Mouse (Mus musculus) kidney, embryonic 15.5 days (tissue): Measurements from ENCODE around the gene Letmd1. TPM values are rescaled to one million over a fixed set of nuclear protein-coding genes. Genes with fewer than 3 reads are reported as not detected.
"Not testable (repeated sequence)": the region's sequence is repeated elsewhere in the genome, so short reads cannot be mapped to it uniquely, and the experiment has no call there.

ENCODE experiments used
- ATAC-seq: fragments of 200-750 bp; cut with Nextera tagmentation; replicated peaks from 2 replicates; pipeline ENCODE4 v1.8.0; 2017; ENCODE audit warnings: moderate TSS enrichment; ENCODE audit not compliant: low FRiP score
- H3K27ac ChIP-seq: fragments of 300-500 bp; sonication (generic); 2 replicates; pipeline ENCODE4 v1.5.1; 2015; ENCODE audit warnings: mild to moderate bottlenecking, inconsistent platforms
- H3K27me3 ChIP-seq: fragments of 300-500 bp; sonication (generic); 2 replicates; pipeline ENCODE4 v1.6.1; 2015; ENCODE audit warnings: inconsistent platforms
- H3K36me3 ChIP-seq: fragments of 300-500 bp; sonication (generic); 2 replicates; pipeline ENCODE4 v1.6.1; 2015; ENCODE audit warnings: inconsistent platforms
- H3K4me1 ChIP-seq: fragments of 300-500 bp; sonication (generic); 2 replicates; pipeline ENCODE4 v1.6.1; 2015; ENCODE audit warnings: inconsistent platforms
- H3K4me2 ChIP-seq: fragments of 300-500 bp; sonication (generic); 2 replicates; pipeline ENCODE4 v1.6.1; 2015; ENCODE audit warnings: moderate library complexity, mild to moderate bottlenecking, inconsistent platforms
- H3K4me3 ChIP-seq: fragments of 300-500 bp; sonication (generic); replicated peaks from 2 replicates; pipeline ENCODE4 v1.5.1; 2015; ENCODE audit warnings: mild to moderate bottlenecking, inconsistent platforms
- H3K9ac ChIP-seq: fragments of 300-500 bp; sonication (generic); 2 replicates; pipeline ENCODE4 v1.6.1; 2015; ENCODE audit warnings: mild to moderate bottlenecking, inconsistent platforms
- H3K9me3 ChIP-seq: fragments of 300-500 bp; sonication (generic); replicated peaks from 2 replicates; pipeline ENCODE4 v1.6.1; 2016; ENCODE audit warnings: inconsistent platforms
- WGBS: fragments of 180-500 bp; shearing (Covaris S2); methylation state at CpG from one replicate; pipeline ENCODE4 v1.1.7; 2015; ENCODE audit warnings: mixed read lengths; 5-methylcytosine and 5-hydroxymethylcytosine counted together
- polyA plus RNA-seq: library from polyadenylated mRNA; unstranded; fragments of >200 nt; fragmentation: Nextera tagmentation; extraction: Ambion mirVana; gene quantifications from 2 replicates; pipeline ENCODE4 v1.2.1, GENCODE M21; 2015

Gene Letmd1
- polyA plus RNA-seq, 1 experiment from 2014 or later, result 27.5 TPM

DNA sequence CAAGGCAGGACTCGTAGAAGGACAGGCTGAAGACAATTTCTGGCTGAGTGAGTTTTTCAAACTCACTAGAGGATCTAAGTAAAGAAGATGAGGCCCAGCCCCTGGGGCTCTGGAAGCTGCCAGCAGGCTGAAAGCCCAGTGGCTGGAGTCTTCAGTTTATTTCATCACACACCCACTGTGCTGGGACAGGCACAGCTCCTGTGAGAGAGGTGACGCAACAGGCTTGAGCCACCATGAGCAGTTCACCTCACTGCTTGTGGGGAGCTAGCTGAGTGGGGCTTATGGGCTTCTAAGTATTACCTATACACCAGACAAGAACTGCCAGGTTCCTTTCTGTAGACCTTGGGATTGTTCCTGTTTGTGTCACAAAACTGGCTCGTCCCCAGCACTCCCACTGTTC, 16.8 kb downstream of the Letmd1 start:
- Histone ChIP-seq H3K4me1 (peaks cover 44% of the 10 kb centered on the region), H3K4me3 (no peak overlapping the region), H3K36me3 (peaks cover 83% of the 10 kb centered on the region), H3K27ac (no peak overlapping the region), H3K9me3 (no peaks in the 10 kb centered on the region), H3K27me3 (no peaks in the 10 kb centered on the region), H3K4me2 (no peak overlapping the region), H3K9ac (no peak overlapping the region)
- WGBS, result 85% methylated on average over 3 of the region's 3 CpGs
- no peak for ATAC-seq

GRCm38 (mm10) chr15:100486450-100486849, 17.6 kb downstream of the Letmd1 start:
- Histone ChIP-seq H3K36me3 (peaks cover 75% of the 10 kb centered on the region), H3K9me3 (no peaks in the 10 kb centered on the region), H3K27ac (peak overlapping the region; percentile 52; the same call in 1 of the 2 replicates), H3K4me2 (no peak overlapping the region), H3K9ac (no peak overlapping the region), H3K4me3 (no peak overlapping the region), H3K4me1 (peaks cover 51% of the 10 kb centered on the region), H3K27me3 (no peaks in the 10 kb centered on the region)
- 26% methylated on average over 7 of the region's 7 CpGs for WGBS
- 0 out of 2 replicates have a peak, but pooled peaks have one; percentile 22 for ATAC-seq

- Histone ChIP-seq H3K4me3 (no peak overlapping the region), H3K9ac (no peak overlapping the region), H3K27me3 (no peaks in the 10 kb centered on the region), H3K4me1 (peaks cover 57% of the 10 kb centered on the region), H3K9me3 (no peaks in the 10 kb centered on the region), H3K27ac (peak overlapping the region; percentile 52; the same call in 1 of the 2 replicates), H3K36me3 (peaks cover 69% of the 10 kb centered on the region), H3K4me2 (no peak overlapping the region)
- WGBS, result 60% methylated on average over 2 of the region's 2 CpGs
- ATAC-seq, result no peak
Measured at GRCm38 (mm10) chr15:100487050-100487449, 18.2 kb downstream of the Letmd1 start.

DNA sequence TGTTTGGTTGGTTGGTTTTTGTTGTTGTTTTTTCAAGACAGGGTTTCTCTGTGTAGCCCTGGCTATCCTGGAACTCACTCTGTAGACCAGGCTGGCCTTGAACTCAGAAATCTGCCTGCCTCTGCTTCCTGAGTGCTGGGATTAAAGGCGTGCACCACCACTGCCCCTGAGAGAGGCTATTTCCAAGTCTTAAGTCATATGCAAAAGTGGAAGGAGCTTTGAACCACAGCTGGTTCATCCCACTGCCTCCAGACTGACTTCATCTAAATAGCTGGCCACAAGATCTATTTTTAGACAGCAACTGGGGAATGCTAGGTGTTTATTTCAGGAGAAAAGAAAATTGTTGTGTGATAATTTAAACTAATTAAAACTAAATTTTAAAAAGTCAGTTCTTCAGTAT, 19.5 kb downstream of the Letmd1 start:
- H3K4me3 ChIP-seq, H3K4me2 ChIP-seq, H3K9me3 ChIP-seq, H3K9ac ChIP-seq, ATAC-seq, H3K27me3 ChIP-seq: not testable (repeated sequence)
- peak overlapping the region; percentile 76; the same call in 1 of the 2 replicates for H3K27ac ChIP-seq
- H3K36me3 ChIP-seq, result peaks cover 57% of the 10 kb centered on the region
- WGBS, result 95% methylated on average over 1 of the region's 1 CpGs
- H3K4me1 ChIP-seq, result peaks cover 64% of the 10 kb centered on the region

DNA sequence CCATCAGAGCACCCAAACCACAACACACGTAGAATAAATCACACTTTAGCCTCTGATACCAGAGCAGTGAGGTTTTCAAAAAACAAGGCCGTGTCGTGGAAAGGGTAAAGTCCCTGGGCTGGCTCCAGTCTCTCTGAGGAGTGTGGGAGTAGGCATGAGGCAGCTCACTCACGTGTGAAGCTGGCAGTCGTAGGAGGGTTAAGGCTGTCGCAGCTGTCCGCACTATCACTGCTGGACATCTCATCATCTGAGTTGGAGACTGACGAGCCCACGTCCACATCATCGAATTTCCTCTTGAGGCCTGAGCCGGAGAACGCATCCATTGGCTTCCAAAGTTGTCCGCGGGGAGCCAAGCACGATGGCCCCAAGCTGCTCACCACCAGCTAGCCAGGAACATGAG, 20.4 kb downstream of the Letmd1 start:
- peaks cover 74% of the 10 kb centered on the region for H3K4me1 ChIP-seq
- H3K4me2 ChIP-seq, result peak overlapping the region; percentile 24
- H3K36me3 ChIP-seq, result peaks cover 48% of the 10 kb centered on the region
- peak overlapping the region; percentile 76 for H3K27ac ChIP-seq
- ATAC-seq, result peak; percentile 69
- no peaks in the 10 kb centered on the region for H3K27me3 ChIP-seq
- no peak overlapping the region for H3K4me3 ChIP-seq
- WGBS, result 44% methylated on average over 15 of the region's 15 CpGs
- no peaks in the 10 kb centered on the region for H3K9me3 ChIP-seq
- no peak overlapping the region for H3K9ac ChIP-seq

DNA sequence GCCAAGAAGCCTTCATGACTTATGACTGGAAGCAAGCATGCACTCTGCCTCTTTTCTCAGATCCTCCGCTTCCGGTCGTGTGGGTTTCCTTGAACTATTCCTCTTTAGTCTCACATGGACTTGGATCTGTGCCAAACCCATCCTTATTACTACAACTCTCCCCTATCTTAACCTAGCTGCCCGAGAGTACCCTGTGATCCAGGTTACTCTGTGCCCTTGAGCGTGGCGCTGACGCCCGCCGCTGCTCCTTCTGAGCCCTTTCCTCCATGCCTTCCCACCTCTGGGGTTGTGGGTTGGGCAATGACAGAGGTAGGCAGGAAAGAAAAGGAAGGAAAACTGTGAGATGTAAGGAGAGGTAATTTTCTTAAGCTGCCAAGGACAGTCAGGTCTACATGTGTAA, 23.1 kb downstream of the Letmd1 start:
- peaks cover 21% of the 10 kb centered on the region for H3K36me3 ChIP-seq
- no peak overlapping the region for H3K27ac ChIP-seq
- no peak overlapping the region for H3K9ac ChIP-seq
- no peaks in the 10 kb centered on the region for H3K27me3 ChIP-seq
- H3K4me3 ChIP-seq, result no peak overlapping the region
- H3K4me2 ChIP-seq, result no peak overlapping the region
- WGBS, result 67% methylated on average over 9 of the region's 9 CpGs
- peaks cover 72% of the 10 kb centered on the region for H3K4me1 ChIP-seq
- no peak for ATAC-seq
- H3K9me3 ChIP-seq, result no peaks in the 10 kb centered on the region

DNA sequence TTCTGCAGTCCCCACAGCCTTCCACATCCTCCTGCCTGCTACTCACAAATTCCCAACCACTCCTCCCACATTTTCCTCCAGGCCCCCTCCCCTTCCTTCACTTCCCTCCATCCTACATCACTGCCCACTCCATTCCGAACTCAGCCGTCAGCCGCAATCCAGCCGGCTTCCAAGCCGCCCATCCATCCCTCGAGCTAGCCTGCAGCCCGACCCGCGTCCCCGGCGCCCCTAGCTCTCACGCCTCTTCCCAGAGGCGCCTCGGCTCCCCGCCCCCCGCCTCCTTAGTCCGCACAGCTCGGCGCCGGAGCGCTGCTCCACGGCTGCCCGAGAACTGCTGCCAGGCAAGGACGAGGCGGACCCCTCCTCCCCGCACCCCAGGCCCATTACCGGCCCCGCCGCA, 25.8 kb downstream of the Letmd1 start:
- Histone ChIP-seq H3K4me2 (peak overlapping the region; percentile 90), H3K36me3 (peaks cover 2% of the 10 kb centered on the region; the same call in 1 of the 2 replicates), H3K4me3 (peak overlapping the region; percentile 63), H3K27ac (peak overlapping the region; percentile 94), H3K4me1 (peaks cover 50% of the 10 kb centered on the region), H3K27me3 (no peaks in the 10 kb centered on the region), H3K9me3 (no peaks in the 10 kb centered on the region), H3K9ac (peak overlapping the region; percentile 79)
- peak; percentile 82 for ATAC-seq
- WGBS, result under 1% methylated on average over 27 of the region's 29 CpGs

DNA sequence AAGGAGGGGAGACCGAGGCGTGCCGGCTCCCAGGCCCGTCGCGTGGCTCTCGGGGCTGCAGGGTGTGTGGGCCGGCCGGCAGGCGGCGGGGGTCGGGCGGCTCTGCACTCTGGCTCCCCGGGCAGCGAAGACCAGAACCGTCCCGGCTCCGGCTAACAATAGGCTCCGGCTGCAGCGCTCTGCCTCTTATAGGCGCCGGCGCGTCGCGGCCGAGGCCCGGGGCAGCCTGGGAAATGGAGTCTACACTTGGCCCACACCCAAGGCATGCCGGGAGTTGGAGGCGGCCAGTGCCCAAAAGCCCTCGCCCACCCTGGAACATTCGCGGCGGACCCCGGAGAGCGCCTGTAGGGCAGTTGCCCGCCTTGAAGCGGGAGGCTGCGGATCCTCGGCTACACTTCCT, 26.3 kb downstream of the Letmd1 start, which contains the start of gene Csrnp2:
TSS of gene Csrnp2 (minus strand) at position 387 of the 400 bp plus-strand sequence.
- Histone ChIP-seq H3K9ac (peak within 1 kb of the TSS; percentile 79), H3K4me1 (peaks cover 47% of the 10 kb centered on the region), H3K4me2 (peak within 1 kb of the TSS; percentile 90), H3K4me3 (peak within 1 kb of the TSS; percentile 63), H3K36me3 (peaks cover 2% of the 10 kb centered on the region; the same call in 1 of the 2 replicates), H3K27ac (peak within 1 kb of the TSS; percentile 94), H3K9me3 (no peaks in the 10 kb centered on the region), H3K27me3 (no peaks in the 10 kb centered on the region)
- 0% methylated on average over 40 of the region's 40 CpGs for WGBS
- ATAC-seq, result peak; percentile 98

DNA sequence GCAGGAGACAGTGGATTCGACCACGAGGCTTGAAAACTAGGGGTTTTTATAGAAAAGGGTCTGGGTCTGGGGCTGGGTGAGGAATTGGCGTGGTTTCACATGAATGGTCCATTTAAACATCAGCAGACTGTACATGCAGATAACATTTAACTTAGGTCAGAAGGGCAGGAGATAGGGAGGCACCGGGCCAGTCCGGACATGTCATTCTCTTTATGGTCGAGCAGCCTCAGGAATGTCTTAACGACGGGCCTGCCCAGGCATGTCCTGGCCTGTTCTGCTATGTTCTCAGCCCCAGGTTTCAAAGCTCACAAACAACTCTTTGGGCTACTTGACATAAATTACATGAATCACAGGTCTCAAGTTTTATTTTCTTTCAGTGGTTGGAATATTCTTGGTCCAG, 30.7 kb downstream of the Letmd1 start:
- peaks cover 22% of the 10 kb centered on the region for H3K36me3 ChIP-seq
- H3K27ac ChIP-seq, H3K9me3 ChIP-seq, H3K9ac ChIP-seq, ATAC-seq, H3K4me1 ChIP-seq, H3K4me3 ChIP-seq, H3K27me3 ChIP-seq, H3K4me2 ChIP-seq: not testable (repeated sequence)
- 45% methylated on average over 8 of the region's 8 CpGs for WGBS

DNA sequence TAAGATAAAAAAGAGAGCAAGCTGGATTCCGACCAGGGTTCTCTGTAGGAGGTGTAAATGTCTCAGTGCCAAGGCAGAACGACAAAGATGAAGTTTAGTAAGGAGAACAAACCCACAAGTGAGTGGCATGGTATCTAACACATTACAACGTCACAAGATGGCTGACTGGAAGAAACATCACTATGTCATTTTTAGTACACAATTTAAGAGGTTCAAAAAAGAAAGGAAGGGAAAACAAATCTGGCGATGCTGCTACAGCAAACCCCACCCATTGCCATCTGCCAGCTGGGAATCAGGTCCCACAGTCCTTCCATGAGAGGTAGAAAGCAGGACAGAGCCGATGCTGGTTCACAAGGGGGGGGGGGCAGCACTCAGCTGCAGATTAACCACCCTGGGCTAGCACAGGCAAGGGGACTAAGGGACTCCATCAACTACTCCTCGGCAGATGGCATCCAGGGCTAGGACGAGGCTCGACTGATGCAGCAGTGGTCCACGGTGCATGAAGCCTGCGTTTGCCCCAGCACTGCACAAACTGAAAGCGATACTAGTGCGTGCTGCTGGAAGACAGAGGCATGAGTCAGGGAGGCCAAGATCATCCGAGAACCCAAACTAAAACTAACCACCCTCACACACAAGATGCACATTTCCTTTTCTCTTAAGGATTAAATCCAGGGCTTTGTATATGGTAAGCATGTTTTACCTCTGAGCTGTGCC, 39.8 kb downstream of the Letmd1 start:
- Histone ChIP-seq H3K4me3 (no peak overlapping the region), H3K9me3 (no peaks in the 10 kb centered on the region), H3K4me1 (no peaks in the 10 kb centered on the region), H3K27me3 (no peaks in the 10 kb centered on the region), H3K9ac (no peak overlapping the region), H3K27ac (no peak overlapping the region), H3K36me3 (peaks cover 97% of the 10 kb centered on the region), H3K4me2 (no peak overlapping the region)
- WGBS, result 81% methylated on average over 13 of the region's 13 CpGs
- ATAC-seq, result no peak

- Histone ChIP-seq H3K36me3 (peaks cover 95% of the 10 kb centered on the region), H3K4me1 (no peaks in the 10 kb centered on the region), H3K27ac (no peak overlapping the region), H3K27me3 (no peaks in the 10 kb centered on the region), H3K9me3 (no peaks in the 10 kb centered on the region), H3K4me3 (no peak overlapping the region), H3K9ac (no peak overlapping the region), H3K4me2 (no peak overlapping the region)
- no peak for ATAC-seq
- 88% methylated on average over 11 of the region's 11 CpGs for WGBS
Measured at GRCm38 (mm10) chr15:100510072-100510471, 41.2 kb downstream of the Letmd1 start.

- H3K4me2 ChIP-seq, result no peak overlapping the region
- no peaks in the 10 kb centered on the region for H3K9me3 ChIP-seq
- no peak overlapping the region for H3K9ac ChIP-seq
- no peaks in the 10 kb centered on the region for H3K27me3 ChIP-seq
- no peaks in the 10 kb centered on the region for H3K4me1 ChIP-seq
- no peak overlapping the region for H3K27ac ChIP-seq
- no peak for ATAC-seq
- WGBS, result 79% methylated on average over 4 of the region's 4 CpGs
- no peak overlapping the region for H3K4me3 ChIP-seq
- H3K36me3 ChIP-seq, result peaks cover 84% of the 10 kb centered on the region
Measured at GRCm38 (mm10) chr15:100513387-100513786, 44.6 kb downstream of the Letmd1 start.
